Mouse (Mus musculus): ENCODE results near the gene Ss18l1.

The Ss18l1 gene

GRCm38 (mm10) chr2:180086637-180087027 lies 44.3 kb downstream of the Ss18l1 start:
- DNase-seq (ENCODE audit: low read depth) = no peak

DNA sequence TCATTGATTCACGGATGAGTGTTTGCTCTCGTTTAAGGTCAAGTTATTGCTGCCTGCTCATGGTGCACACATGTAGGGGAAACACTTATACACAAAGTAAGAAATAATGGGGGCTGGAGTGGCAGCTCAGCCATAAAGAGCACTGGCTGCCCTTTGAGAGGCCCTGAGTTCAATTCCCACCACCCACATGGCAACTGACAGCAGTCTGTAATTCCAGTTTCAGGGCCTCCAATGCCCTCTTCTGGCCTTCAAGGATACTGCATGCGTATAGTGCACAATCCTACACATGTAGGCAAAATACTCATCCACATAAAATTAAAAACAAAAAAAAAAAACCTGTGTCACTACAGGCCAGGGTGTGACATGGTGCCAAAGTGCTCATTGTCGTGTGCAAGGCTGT lies 45.2 kb downstream of the Ss18l1 start:
- DNase-seq (ENCODE audit: low read depth) = no peak

- DNase-seq (ENCODE audit: low read depth) = no peak
These were observed 48.0 kb downstream of the Ss18l1 start for GRCm38 (mm10) chr2:180090285-180090684.

DNA sequence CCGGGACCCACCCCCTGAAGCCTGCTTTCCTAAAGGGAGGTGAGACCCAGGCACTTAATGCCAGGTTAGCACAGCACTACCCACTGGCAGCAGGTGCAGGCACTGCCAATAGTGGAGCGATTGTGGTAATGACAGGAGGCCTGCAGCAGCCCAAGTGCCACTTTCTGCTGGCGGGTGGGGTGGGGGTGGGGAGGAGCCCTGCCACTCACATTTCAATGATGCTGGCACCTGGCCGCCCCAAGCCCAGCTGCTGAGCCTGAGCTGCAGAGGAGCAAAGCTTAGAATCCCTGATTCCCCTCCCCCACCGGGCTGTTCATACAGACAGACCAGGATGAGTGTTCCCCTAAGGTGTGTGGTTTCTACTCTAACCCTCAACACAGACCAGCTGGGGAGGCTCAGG lies 53.4 kb downstream of the Ss18l1 start:
- no peak for DNase-seq (ENCODE audit: low read depth)

DNA sequence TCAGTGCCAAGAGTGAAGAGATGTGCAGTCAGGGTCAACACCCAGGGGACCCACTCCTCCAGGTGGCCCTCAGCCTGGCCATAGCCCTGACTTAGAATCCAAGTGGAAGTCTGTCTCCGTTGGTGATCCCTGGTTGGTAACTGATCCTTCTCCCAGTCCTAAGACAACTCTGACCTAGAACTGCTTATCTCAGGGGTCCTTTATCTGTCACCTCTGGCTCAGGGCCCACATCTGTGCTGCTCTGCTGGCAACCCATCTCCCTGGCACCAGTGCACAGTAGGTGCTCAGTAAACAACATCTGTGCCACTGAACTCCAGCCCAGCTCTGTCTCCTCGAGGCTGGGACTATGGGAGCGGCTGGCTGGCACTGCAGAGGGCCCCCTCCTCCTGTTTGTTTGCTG lies 55.3 kb downstream of the Ss18l1 start:
- DNase-seq (ENCODE audit: low read depth) = no peak

- DNase-seq (ENCODE audit: low read depth) = no peak
These were observed 55.9 kb downstream of the Ss18l1 start for GRCm38 (mm10) chr2:180098167-180098566.

DNA sequence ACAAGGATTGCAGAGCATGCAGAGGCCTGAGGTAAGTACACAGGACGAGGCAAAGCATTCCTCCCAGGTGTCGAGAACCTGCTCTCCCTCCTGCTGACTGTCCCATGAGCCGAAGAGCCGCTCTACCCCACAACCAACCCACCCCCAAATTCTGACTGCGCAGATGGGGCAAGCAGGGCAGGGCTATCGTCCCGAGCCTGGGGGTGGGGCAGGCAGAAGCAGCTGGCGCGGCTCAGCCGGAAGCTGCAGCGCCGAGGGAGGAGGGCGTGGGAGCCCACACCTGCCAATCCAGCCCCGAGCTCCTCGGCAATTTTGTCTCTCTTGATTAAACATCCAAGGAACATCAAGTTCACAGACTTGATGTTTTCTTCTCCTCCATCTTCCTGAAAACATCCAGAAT lies 57.2 kb downstream of the Ss18l1 start:
- DNase-seq (ENCODE audit: low read depth) = peak; percentile 29

DNA sequence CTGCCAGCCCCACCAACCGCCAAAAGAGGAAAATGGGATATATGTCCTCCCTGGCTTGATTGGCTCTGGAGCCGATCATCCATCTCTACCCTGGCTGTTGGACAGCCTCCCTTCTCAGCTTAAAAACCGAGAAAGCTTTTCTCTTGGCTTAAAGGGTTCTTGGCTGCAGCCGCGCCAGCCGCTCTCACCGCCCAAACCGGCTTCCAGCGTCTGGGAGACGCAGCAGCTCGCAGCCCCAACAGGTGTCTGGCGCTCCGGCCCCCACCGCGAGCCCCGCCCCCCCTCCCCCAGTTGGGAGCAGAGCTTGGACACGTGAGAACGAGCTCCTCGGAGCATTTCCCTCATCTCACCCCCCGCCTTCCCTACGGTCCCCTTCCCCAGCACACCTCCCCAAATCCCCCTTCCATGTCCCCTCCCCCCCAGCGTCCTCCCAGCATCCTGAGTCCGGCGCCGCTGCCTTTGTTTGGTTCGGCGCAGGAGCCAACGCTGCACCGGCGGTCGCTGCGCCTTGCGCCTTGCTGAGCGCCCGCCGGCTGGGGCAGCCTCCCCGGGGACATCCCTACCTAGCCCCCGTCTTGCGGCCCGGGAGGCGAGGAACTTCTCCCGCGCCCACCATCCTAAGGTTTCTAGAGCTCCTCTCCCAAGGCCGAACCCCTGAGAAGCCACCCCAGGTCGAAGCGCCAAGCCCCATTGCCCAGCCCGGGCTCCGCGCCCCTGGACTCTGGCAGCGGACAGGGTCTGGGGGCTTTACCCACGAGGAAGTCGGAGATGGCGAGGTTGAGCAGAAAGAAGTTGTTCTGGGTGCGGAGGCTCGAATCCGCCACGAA lies 61.1 kb downstream of the Ss18l1 start:
- DNase-seq (ENCODE audit: low read depth) = no peak

DNA sequence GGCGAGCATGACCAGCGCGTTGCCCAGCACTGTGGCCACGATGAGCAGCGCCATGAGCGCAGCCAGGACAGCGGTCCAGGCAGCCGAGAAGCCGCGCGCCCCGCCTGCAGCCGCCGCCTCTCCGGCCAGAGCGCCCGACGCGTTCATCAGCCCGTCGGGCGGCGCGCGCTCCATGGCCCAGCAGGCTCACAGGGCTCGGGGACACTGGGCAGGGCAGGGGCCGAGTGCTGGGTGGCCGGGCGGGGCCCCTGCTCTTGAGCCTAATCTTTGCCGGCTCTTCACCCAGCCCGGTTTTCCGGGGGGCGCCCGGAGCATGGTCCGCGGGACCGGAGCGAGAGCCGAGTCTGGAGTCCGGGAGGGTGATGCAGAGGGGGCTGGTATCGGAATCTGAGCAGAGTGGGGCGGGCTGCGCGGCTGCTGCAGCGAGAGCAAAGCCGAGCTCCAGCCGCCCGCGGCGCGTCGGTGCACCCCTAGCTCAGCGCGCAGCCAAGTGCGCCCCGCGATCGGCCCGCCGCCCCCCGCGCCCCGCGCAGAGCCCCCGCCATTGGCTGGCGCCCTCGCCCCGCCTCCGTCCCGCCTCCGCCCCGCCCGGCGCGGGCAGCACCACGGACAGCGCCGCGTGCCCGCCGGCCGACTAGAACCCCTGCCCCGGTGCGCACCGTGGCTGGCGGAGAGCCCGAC lies 61.8 kb downstream of the Ss18l1 start, which contains the start of gene Hrh3:
Gene Hrh3, minus strand, starts transcription at position 511 of the 681 bp plus-strand sequence.
- DNase-seq (ENCODE audit: low read depth) = peak; percentile 66

DNA sequence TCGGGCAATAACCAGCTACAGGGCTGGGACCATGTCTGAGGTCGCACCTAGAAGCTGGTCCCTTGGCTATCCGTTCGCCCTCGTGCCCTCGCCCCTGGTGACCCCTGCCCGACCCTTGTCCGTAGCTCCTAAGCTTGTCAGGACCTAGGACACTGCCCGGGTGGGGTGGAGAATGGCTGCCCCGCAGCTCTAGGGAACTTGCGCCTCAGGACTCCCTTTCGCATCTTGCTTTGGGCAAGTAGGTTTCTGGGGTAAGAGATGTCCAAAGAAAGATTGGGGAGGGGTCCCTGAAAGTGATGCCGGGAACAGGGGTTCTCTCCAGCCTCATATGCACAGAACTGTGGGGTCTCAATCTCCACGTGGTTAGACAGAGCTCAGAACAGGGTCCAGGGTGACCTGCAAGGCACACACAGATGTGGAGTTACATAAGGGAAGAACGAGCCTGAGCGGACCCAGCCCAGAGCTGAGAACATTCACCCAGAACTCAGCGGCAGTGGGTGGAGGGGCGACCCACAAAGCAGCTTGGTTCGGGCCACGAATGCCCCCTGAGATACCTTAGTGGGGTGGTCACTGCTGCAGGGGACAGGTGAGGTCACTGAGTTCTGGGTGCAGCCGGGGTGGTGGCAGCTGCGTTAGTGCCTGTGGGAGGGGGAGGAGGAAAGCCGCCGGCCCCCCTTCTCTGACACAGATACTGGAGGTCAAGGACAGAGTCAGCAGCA lies 62.5 kb downstream of the Ss18l1 start:
- no peak for DNase-seq (ENCODE audit: low read depth)

- DNase-seq (ENCODE audit: low read depth) = no peak
These were observed 63.3 kb downstream of the Ss18l1 start for GRCm38 (mm10) chr2:180105441-180106190.

DNA sequence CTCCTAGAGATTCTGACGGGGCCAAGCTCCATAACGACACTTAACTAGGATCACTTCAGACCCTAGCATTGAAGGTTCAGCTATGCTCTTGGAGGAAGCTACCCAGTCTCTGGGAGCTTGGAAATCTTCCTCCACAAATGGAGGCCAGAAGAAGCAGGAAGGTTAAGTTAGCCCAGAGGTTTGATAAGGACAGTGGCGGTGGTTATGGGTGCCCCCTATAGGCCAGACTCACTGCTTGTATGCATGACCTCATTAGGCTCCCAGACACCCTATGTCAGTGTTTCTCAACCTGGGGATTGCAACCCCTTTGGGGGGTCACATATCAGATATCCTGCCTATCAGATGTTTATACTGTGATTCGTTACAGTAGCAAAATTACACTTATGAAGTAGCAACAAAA lies 64.8 kb downstream of the Ss18l1 start:
- peak; percentile 42 for DNase-seq (ENCODE audit: low read depth)

- no peak for DNase-seq (ENCODE audit: low read depth)
These were observed 66.0 kb downstream of the Ss18l1 start for GRCm38 (mm10) chr2:180108285-180108684.

- DNase-seq (ENCODE audit: low read depth) = no peak
These were observed 71.9 kb downstream of the Ss18l1 start for GRCm38 (mm10) chr2:180113909-180114890.

DNA sequence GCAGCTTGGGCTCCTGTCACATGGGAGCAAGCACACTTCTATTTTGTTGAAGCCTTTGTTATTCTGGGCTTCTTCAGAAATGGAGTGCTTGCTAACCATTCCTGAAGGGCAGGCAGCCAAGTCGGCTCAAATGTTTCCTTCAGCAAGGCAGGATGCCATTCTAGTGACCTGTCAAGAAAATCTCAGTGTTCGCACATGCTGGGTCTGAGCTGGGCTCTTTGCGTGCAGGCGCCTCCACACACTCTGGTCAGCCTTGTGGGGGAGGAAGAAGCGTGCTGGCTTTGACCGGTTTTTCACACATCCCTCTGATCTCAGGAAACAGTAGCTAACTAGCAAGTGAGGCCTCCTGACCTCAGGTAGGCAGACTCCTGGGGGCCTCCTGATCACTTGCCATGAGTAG lies 73.0 kb downstream of the Ss18l1 start:
- DNase-seq (ENCODE audit: low read depth) = no peak

DNA sequence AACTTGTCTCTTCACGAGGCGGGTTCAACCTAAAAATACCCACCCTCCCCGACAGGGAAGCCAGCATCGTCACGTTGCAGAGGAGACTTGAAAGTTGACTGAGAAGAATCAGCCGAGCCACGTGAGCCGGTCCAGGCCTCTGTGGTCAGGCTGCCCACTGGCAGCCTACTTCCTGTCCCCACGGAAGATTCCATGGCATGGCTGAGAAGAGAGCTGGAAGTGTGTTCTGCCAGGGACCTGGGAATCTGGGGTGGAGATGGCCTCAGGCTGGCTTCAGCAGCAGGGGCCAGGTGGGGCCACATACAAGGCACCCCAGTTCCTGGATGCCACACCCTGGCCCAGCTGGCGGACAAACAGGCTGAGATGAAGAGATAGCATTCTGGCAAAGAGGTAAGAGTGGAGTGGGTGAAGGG lies 73.8 kb downstream of the Ss18l1 start:
- DNase-seq (ENCODE audit: low read depth) = no peak

- DNase-seq (ENCODE audit: low read depth) = no peak
These were observed 74.6 kb downstream of the Ss18l1 start for GRCm38 (mm10) chr2:180116741-180117484.

- DNase-seq (ENCODE audit: low read depth) = peak; percentile 61
These were observed 75.3 kb downstream of the Ss18l1 start for GRCm38 (mm10) chr2:180117485-180118194.

DNA sequence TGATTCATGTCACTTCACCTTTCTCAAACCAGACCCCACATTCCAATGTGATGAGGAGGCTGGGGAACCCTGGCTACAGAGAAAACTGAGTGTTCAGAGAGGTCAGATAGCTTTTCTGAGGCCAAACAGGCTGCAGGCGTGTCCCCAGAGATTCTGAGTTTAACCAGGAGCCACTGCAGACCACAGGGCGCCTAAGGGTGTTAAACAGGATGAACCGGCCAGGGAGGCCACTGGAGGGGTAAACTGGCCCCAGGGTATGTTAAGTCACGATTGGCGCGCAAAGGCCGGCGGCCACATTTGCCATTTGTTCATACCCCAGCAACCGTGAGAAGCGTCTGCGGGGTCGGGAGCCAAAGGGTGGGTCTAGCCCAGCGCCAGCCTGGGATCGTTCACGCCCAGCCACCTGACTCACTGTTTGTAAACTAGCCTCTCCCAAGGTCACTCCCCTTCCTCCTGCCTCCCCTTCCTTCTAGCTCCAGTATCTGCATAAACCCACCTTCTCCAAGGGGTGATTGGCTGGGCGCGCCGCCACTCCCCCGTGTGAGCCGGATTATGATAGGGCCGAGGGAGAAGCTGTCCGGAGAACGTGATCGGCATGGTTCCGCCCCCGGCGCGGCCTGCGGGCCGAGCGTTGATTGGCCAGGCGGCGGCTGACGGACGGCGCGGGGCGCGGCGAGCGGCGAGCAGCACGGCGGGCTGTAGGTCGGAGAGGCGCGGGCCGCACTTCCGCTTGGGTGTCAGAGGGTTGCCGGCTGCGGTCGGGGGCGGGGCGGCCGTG lies 76.5 kb downstream of the Ss18l1 start, which contains the start of gene Osbpl2:
Gene Osbpl2, plus strand, starts transcription at position 646 of the 778 bp plus-strand sequence.
- peak; percentile 97 for DNase-seq (ENCODE audit: low read depth)
